Mouse (Mus musculus): Measurements from ENCODE around the gene Cand1. TPM values are rescaled to one million over a fixed set of nuclear protein-coding genes. Genes with fewer than 3 reads are reported as not detected.
A peak's percentile ranks its signal among the peaks of the same experiment; 100 is the strongest.

Gene Cand1
- polyA plus RNA-seq, 1 experiment from 2014 or later: 51.5 TPM

DNA sequence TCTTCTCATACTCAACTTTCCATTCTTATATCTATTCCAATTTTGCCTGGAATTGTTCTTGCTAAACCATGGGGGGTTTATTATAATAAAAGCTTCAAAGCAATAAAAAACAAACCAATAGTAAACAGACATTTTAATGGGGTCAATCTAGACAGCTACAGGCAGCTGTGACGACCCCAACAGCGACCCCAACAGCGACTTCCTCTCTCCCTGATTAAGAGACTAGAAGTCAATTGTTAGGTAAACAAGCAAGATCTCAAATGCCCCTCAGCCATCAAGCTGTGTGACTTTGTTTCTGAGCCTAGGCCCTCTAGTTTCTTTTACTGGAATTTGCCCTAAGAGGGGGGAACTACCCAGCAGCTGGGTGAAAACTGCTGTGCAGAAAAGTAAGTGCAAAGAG, 72.0 kb downstream of the Cand1 start:
- Histone ChIP-seq H3K4me2 (no peak overlapping the region), H3K4me3 (replicated peaks) (no peak overlapping the region), H3K36me3 (no peaks in the 10 kb centered on the region), H3K27ac (no peak overlapping the region), H3K4me1 (no peaks in the 10 kb centered on the region), H3K9me3 (no peaks in the 10 kb centered on the region), H3K9ac (no peak overlapping the region), H3K27me3 (replicated peaks) (no peaks in the 10 kb centered on the region)
- no peak for ATAC-seq (ENCODE audit: insufficient read depth, low FRiP score, low read depth)
- WGBS: 24% methylated on average over 3 of the region's 3 CpGs

DNA sequence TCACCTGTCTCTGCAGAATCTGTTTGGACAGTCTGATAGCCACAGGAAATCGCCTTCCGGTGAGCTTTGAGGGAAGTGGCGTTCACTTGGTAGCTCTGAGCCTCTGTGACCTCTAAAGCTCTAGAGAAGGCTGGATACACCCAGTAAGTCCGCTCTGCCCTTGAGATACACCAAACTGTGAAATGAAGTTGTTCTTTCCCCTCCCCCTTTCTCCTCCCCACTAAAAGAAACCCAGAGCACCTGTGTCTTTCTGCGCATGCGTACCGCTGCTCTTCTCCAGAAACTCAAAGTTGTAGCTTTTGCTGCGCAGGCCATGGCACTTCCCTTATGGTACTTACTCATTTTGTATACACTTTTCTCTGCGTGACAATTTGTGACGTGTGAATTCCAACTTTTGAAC, 74.8 kb downstream of the Cand1 start:
- Histone ChIP-seq H3K4me1 (no peaks in the 10 kb centered on the region), H3K4me2 (no peak overlapping the region), H3K27me3 (replicated peaks) (no peaks in the 10 kb centered on the region), H3K27ac (no peak overlapping the region), H3K36me3 (no peaks in the 10 kb centered on the region), H3K4me3 (replicated peaks) (no peak overlapping the region), H3K9me3 (no peaks in the 10 kb centered on the region), H3K9ac (no peak overlapping the region)
- ATAC-seq (ENCODE audit: insufficient read depth, low FRiP score, low read depth): no peak
- WGBS: 88% methylated on average over 10 of the region's 10 CpGs

- no peak for ATAC-seq (ENCODE audit: insufficient read depth, low FRiP score, low read depth)
- H3K4me1 ChIP-seq: no peaks in the 10 kb centered on the region
- no peak overlapping the region for H3K9ac ChIP-seq
- H3K27me3 ChIP-seq (replicated peaks): no peaks in the 10 kb centered on the region
- 63% methylated on average over 8 of the region's 8 CpGs for WGBS
- H3K9me3 ChIP-seq: no peaks in the 10 kb centered on the region
- no peak overlapping the region for H3K4me2 ChIP-seq
- H3K27ac ChIP-seq: no peak overlapping the region
- H3K36me3 ChIP-seq: no peaks in the 10 kb centered on the region
- H3K4me3 ChIP-seq (replicated peaks): no peak overlapping the region
Measured at GRCm38 (mm10) chr10:119161820-119162382, 78.0 kb downstream of the Cand1 start.

- Histone ChIP-seq H3K36me3 (no peaks in the 10 kb centered on the region), H3K4me1 (no peaks in the 10 kb centered on the region), H3K9ac (no peak overlapping the region), H3K9me3 (no peaks in the 10 kb centered on the region), H3K4me3 (replicated peaks) (no peak overlapping the region), H3K27ac (no peak overlapping the region), H3K27me3 (replicated peaks) (no peaks in the 10 kb centered on the region), H3K4me2 (no peak overlapping the region)
- ATAC-seq (ENCODE audit: insufficient read depth, low FRiP score, low read depth): 0 out of 2 replicates have a peak, but pooled peaks have one; percentile 18
- 79% methylated on average over 6 of the region's 6 CpGs for WGBS
Measured at GRCm38 (mm10) chr10:119160161-119160560, 79.7 kb downstream of the Cand1 start.

- no peaks in the 10 kb centered on the region for H3K27me3 ChIP-seq (replicated peaks)
- no peaks in the 10 kb centered on the region for H3K9me3 ChIP-seq
- 72% methylated on average over 4 of the region's 4 CpGs for WGBS
- H3K36me3 ChIP-seq: no peaks in the 10 kb centered on the region
- no peak for ATAC-seq (ENCODE audit: insufficient read depth, low FRiP score, low read depth)
- H3K4me1 ChIP-seq: no peaks in the 10 kb centered on the region
- no peak overlapping the region for H3K9ac ChIP-seq
- H3K27ac ChIP-seq: no peak overlapping the region
- H3K4me3 ChIP-seq (replicated peaks): no peak overlapping the region
- no peak overlapping the region for H3K4me2 ChIP-seq
Measured at GRCm38 (mm10) chr10:119149261-119149660, 90.6 kb downstream of the Cand1 start.

Other genes with a start within 250 kb of the Cand1 start
- 2.3 and 2.5 TPM in 2 replicates for gene Grip1, start 213.8 kb upstream of the Cand1 start, polyA plus RNA-seq (2015; fragmentation: Nextera tagmentation; extraction: Ambion mirVana)